Mouse (Mus musculus) ES-Bruce4 (cell line): Measurements from ENCODE around the gene Zbp1. TPM values are rescaled to one million over a fixed set of nuclear protein-coding genes. Genes with fewer than 3 reads are reported as not detected.

Experiments used
- H3K27ac ChIP-seq: 2 replicates; pipeline ENCODE4 v1.5.1; 2012; ENCODE audit warnings: low read length, inconsistent platforms; ENCODE audit not compliant: insufficient read depth
- H3K27me3 ChIP-seq: 2 replicates; pipeline ENCODE4 v1.6.1; 2012; ENCODE audit warnings: mild to moderate bottlenecking, low read length, inconsistent platforms; ENCODE audit not compliant: control insufficient read depth, poor library complexity, insufficient read depth, severe bottlenecking
- H3K36me3 ChIP-seq: 2 replicates; pipeline ENCODE4 v1.6.1; 2012; ENCODE audit warnings: inconsistent platforms, mild to moderate bottlenecking, low read length, moderate library complexity; ENCODE audit not compliant: control insufficient read depth, poor library complexity, insufficient read depth, severe bottlenecking
- H3K4me1 ChIP-seq: one replicate; pipeline ENCODE4 v1.8.1; 2011; ENCODE audit warnings: low read length; ENCODE audit not compliant: control insufficient read depth, insufficient read depth
- H3K4me3 ChIP-seq: 2 replicates; pipeline ENCODE4 v1.5.1; 2011; ENCODE audit warnings: low read depth, mild to moderate bottlenecking, low read length
- H3K9ac ChIP-seq: 2 replicates; pipeline ENCODE4 v1.6.1; 2012; ENCODE audit warnings: low read depth, mild to moderate bottlenecking, inconsistent platforms; ENCODE audit not compliant: poor library complexity, severe bottlenecking
- H3K9me3 ChIP-seq: replicated peaks from 2 replicates; pipeline ENCODE4 v1.6.1; 2012; ENCODE audit warnings: mild to moderate bottlenecking, low read length, inconsistent platforms; ENCODE audit not compliant: control insufficient read depth, poor library complexity, insufficient read depth, severe bottlenecking
- CTCF ChIP-seq: IDR thresholded peaks from one replicate; pipeline ENCODE4 v1.8.1; 2011; ENCODE audit warnings: low read depth, low read length
- EP300 ChIP-seq: IDR thresholded peaks from 2 replicates; pipeline ENCODE4 v1.6.1; 2011; ENCODE audit warnings: low read depth, low read length; ENCODE audit not compliant: insufficient read depth
- POLR2A ChIP-seq: IDR thresholded peaks from one replicate; pipeline ENCODE4 v1.8.1; 2011; ENCODE audit warnings: low read length; ENCODE audit not compliant: insufficient read depth
- polyA plus RNA-seq: library from polyadenylated mRNA; stranded (reverse); fragments of >200 nt; gene quantifications from 2 replicates; pipeline ENCODE4 v1.2.4, GENCODE M21; 2011; ENCODE audit warnings: low read depth; ENCODE audit not compliant: missing spikeins, insufficient read depth, insufficient read length

Zbp1 gene
- polyA plus RNA-seq, 1 experiment, result 6.8 TPM

DNA sequence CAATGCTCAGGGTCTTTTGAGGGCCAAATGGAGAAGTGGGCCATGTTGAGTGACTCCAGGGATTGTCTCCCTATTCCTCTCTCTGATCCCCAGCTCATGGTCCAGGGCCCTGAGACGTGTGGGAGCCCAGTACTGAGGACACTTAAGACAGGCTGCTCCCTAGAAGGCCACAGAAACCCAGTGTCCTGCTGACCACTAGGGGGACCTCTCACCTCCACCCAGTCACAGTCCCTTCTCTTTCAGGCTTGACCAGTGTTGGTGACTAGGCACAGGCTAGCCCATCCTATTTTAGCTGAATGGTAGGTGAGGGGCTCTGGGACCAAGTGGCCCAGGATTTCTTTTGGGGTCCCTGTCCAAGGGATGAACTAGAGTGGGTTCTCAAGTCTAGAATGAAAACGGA lies 48.0 kb downstream of the Zbp1 start:
- TF ChIP-seq EP300, result no peak
- TF ChIP-seq CTCF, result peak; percentile 75
- TF ChIP-seq POLR2A, result no peak
- no peak overlapping the region for H3K27ac ChIP-seq
- H3K27me3 ChIP-seq, result no peaks in the 10 kb centered on the region

DNA sequence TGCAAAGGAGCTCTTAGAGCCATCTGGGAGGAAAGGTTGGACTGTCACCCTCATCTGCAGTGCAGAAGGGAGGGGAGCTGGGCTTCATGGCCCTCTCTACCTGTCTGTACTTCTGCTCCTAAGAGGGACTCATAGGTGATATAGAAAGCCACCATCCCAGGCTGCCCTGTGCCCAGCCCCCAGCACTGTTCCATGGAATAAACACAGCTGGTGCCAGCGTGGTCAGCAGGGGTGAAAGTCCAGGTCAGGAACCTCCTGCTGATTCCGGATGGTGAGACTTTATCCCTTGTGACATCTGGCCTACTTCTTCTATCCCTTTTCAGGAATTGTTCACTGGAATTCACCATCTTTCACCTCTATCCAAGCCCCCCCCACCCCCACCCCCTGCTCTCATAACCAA lies 48.6 kb downstream of the Zbp1 start:
- no peak overlapping the region for H3K9ac ChIP-seq
- TF ChIP-seq CTCF (no peak), EP300 (no peak), POLR2A (no peak)
- no peaks in the 10 kb centered on the region for H3K36me3 ChIP-seq
- no peaks in the 10 kb centered on the region for H3K4me1 ChIP-seq
- no peaks in the 10 kb centered on the region for H3K9me3 ChIP-seq
- no peaks in the 10 kb centered on the region for H3K27me3 ChIP-seq
- H3K27ac ChIP-seq, result no peak overlapping the region
- H3K4me3 ChIP-seq, result no peak overlapping the region

More for the DNA sequence above, 48.0 kb downstream of the Zbp1 start:
- Histone ChIP-seq H3K4me1 (no peaks in the 10 kb centered on the region), H3K4me3 (no peak overlapping the region), H3K9me3 (no peaks in the 10 kb centered on the region), H3K9ac (no peak overlapping the region), H3K36me3 (no peaks in the 10 kb centered on the region)

DNA sequence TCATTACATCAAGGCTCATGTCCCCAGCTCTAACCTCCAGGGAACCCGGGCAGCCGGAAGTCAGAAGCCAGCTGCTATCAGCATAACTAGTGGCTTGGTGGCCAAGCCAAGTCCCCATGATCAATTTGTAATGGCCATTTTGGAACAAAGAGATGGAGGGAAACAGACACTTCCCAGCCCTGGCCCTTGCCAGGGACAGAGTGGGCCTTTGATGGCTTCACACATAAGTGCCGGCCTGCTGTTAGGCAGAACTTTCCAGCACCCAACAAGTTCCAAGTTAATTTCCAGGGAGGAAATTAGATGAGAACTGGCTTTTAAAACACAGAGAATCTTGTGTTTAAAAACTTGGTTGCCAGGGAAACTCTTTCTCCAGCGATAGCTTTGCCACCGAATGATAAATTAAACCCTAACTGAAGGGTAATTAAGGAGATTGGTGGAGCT lies 50.3 kb downstream of the Zbp1 start:
- H3K4me3 ChIP-seq, result no peak overlapping the region
- TF ChIP-seq EP300, result no peak
- TF ChIP-seq CTCF, result no peak
- no peak for TF ChIP-seq POLR2A
- H3K27ac ChIP-seq, result no peak overlapping the region
- H3K4me1 ChIP-seq, result no peaks in the 10 kb centered on the region
- H3K36me3 ChIP-seq, result no peaks in the 10 kb centered on the region
- no peaks in the 10 kb centered on the region for H3K9me3 ChIP-seq
- no peaks in the 10 kb centered on the region for H3K27me3 ChIP-seq
- no peak overlapping the region for H3K9ac ChIP-seq

DNA sequence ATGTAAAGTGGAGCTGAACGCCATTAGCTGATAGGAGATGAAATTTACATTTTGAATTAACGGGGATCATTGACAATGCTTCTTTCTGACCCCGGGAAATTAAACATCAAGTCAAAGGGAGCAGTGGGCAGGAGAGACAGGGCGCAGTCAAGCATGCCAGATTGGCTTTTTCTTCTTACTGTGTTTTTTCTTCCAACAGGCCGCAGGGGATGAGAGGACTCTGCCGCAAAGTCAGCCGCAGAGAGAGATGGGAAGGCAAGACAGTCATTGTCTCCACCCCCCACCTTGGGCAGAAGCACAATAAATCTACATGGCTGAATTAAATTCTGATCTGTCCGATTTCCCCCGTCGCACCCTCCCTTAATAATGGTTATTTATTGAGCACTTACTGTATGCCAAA lies 53.4 kb downstream of the Zbp1 start:
- H3K27me3 ChIP-seq, result no peaks in the 10 kb centered on the region
- TF ChIP-seq POLR2A (no peak), EP300 (no peak), CTCF (no peak)
- H3K27ac ChIP-seq, result no peak overlapping the region
- H3K36me3 ChIP-seq, result no peaks in the 10 kb centered on the region
- no peaks in the 10 kb centered on the region for H3K4me1 ChIP-seq
- no peaks in the 10 kb centered on the region for H3K9me3 ChIP-seq
- H3K9ac ChIP-seq, result no peak overlapping the region
- H3K4me3 ChIP-seq, result no peak overlapping the region

DNA sequence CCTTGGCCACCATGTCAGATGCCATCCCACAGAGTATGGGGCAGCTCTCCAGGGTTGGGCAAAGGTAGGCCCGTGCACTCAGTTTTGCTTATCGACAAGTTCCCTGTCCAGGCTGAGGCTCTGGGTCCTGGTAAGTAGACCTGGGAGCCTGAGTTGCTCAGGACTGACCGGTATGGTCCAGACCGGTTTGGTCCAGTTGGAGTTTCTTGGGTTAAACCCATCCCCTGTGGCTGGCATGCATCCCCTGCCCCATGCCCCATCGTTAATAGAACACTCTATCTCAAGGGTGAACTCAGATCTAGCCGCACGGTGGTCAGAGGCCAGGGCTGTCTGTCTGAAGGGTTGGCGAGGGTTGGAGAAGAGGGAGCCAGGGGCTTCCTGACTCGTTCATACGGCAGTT lies 53.8 kb downstream of the Zbp1 start:
- Histone ChIP-seq H3K9me3 (no peaks in the 10 kb centered on the region), H3K27ac (no peak overlapping the region), H3K4me1 (no peaks in the 10 kb centered on the region), H3K4me3 (no peak overlapping the region), H3K36me3 (no peaks in the 10 kb centered on the region), H3K9ac (no peak overlapping the region), H3K27me3 (no peaks in the 10 kb centered on the region)
- TF ChIP-seq CTCF, result no peak

DNA sequence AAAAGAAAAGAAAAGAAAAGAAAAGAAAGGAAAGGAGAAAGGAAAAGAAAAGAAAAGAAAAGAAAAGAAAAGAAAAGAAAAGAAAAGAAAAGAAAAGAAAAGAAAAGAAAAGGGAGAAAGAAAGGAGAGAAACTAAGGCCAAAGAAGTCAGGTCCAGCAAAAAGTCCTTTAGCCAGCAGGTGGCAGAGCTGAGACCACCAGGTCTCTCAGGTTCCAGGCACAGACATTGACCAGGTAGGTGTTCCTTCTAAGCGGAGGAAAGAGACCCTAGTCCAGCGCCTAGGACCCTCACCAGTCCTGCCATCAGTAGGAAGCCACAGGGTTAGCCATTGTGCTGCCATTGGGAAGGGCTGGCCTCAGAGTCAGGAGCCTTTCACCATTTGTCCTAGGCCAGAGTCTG lies 54.4 kb downstream of the Zbp1 start:
- Histone ChIP-seq H3K36me3 (no peaks in the 10 kb centered on the region), H3K9ac (no peak overlapping the region), H3K4me3 (no peak overlapping the region), H3K4me1 (no peaks in the 10 kb centered on the region), H3K27me3 (no peaks in the 10 kb centered on the region), H3K27ac (no peak overlapping the region), H3K9me3 (no peaks in the 10 kb centered on the region)
- no peak for TF ChIP-seq EP300
- peak; percentile 73 for TF ChIP-seq CTCF

DNA sequence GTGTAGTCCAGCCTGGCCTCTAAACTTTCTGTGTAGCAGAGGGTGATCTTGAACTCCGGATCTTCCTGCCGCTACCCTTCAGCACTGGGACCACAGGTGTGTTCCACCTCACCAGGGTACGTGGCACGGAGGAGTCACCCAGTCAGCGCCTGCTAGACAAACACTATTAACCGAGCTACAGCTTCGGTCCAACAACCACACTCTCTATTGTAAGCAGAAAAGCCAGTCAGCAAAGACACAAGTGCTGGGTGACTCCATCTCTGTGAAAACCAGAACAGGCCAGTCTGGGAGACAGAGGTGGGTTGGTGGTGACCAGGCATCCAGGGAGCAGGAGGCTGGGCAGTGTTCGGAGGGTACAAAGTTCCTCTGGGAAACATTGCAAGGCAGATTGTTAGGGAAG lies 55.3 kb downstream of the Zbp1 start:
- H3K27me3 ChIP-seq, result no peaks in the 10 kb centered on the region
- H3K9me3 ChIP-seq, result no peaks in the 10 kb centered on the region
- no peaks in the 10 kb centered on the region for H3K36me3 ChIP-seq
- TF ChIP-seq CTCF (no peak), POLR2A (no peak), EP300 (no peak)
- H3K4me3 ChIP-seq, result no peak overlapping the region
- no peaks in the 10 kb centered on the region for H3K4me1 ChIP-seq
- H3K9ac ChIP-seq, result no peak overlapping the region
- no peak overlapping the region for H3K27ac ChIP-seq
